Mouse (Mus musculus) neural tube, embryonic 15.5 days (tissue): ENCODE data around the gene Lonrf3. TPM values are rescaled to one million over a fixed set of nuclear protein-coding genes. Genes with fewer than 3 reads are reported as not detected.

Experiments used
- ATAC-seq: fragments of 200-750 bp; cut with Nextera tagmentation; 2 replicates; pipeline ENCODE4 v1.8.0; 2017; ENCODE audit warnings: mild to moderate bottlenecking, moderate TSS enrichment, moderate library complexity; ENCODE audit not compliant: low FRiP score
- H3K27ac ChIP-seq: fragments of 300-500 bp; sonication (generic); replicated peaks from 2 replicates; pipeline ENCODE4 v1.5.1; 2015; ENCODE audit warnings: mild to moderate bottlenecking, inconsistent platforms
- H3K27me3 ChIP-seq: fragments of 300-500 bp; sonication (generic); replicated peaks from 2 replicates; pipeline ENCODE4 v1.6.1; 2015; ENCODE audit warnings: inconsistent platforms
- H3K36me3 ChIP-seq: fragments of 300-500 bp; sonication (generic); 2 replicates; pipeline ENCODE4 v1.6.1; 2015; ENCODE audit warnings: inconsistent platforms
- H3K4me1 ChIP-seq: fragments of 300-500 bp; sonication (generic); 2 replicates; pipeline ENCODE4 v1.6.1; 2015; ENCODE audit warnings: inconsistent platforms
- H3K4me2 ChIP-seq: fragments of 300-500 bp; sonication (generic); 2 replicates; pipeline ENCODE4 v1.6.1; 2015; ENCODE audit warnings: inconsistent platforms, mild to moderate bottlenecking, moderate library complexity
- H3K4me3 ChIP-seq: fragments of 300-500 bp; sonication (generic); replicated peaks from 2 replicates; pipeline ENCODE4 v1.5.1; 2015; ENCODE audit warnings: mild to moderate bottlenecking, inconsistent platforms
- H3K9ac ChIP-seq: fragments of 300-500 bp; sonication (generic); replicated peaks from 2 replicates; pipeline ENCODE4 v1.6.1; 2015; ENCODE audit warnings: mild to moderate bottlenecking, inconsistent platforms
- H3K9me3 ChIP-seq: fragments of 300-500 bp; sonication (generic); replicated peaks from 2 replicates; pipeline ENCODE4 v1.6.1; 2016; ENCODE audit warnings: inconsistent platforms
- WGBS: fragments of 180-500 bp; shearing (Covaris S2); methylation state at CpG from one replicate; pipeline ENCODE4 v1.1.7; 2015; ENCODE audit warnings: mixed read lengths; 5-methylcytosine and 5-hydroxymethylcytosine counted together
- polyA plus RNA-seq: library from polyadenylated mRNA; unstranded; fragments of >200 nt; fragmentation: Nextera tagmentation; extraction: Ambion mirVana; gene quantifications from 2 replicates; pipeline ENCODE4 v1.2.1, GENCODE M21; 2015

Gene Lonrf3
- polyA plus RNA-seq = 0.23 and 0.29 TPM in 2 replicates

DNA sequence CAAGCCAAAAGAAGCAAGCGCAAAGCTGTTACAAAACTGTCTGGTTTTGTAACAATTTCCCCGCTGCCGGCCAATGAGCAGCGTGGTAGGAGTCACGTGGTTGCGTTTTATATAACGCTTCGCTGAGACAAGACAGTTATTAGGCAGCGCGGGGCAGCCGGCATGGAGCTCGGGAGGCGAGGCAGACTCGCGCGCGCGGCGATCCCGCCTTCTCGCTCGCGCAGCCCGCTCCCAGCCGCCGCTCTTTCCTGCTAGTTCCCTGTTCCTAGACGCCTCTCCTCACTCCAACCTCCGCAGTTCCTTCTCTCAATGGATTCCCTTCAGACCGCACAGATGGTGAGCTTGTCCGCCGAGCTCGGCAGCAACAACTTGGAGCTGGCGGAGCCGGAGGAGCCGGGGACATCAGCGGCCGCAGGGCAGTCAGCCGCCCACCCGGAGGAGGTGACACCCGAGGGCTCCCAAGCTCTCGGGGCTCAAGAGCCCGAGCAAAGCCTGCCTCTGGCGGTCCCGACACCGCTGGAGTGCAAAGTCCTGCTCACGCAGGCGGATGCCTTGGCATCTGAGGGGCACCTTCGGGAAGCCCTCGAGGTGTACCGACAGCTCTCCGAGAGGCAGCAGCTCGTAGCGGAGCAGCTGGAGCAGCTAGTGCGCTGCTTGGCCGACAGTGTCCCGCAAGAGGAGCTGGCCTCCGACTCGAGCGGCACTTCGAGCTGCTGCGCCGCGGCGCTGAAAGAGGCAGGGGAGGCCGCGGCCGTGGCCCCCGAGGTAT, at the start of gene Lonrf3:
Gene Lonrf3, plus strand, starts transcription at position 83 of the 769 bp plus-strand sequence.
- peak within 1 kb of the TSS; percentile 45 for H3K4me3 ChIP-seq
- WGBS = 26% methylated on average over 64 of the region's 68 CpGs
- H3K9ac ChIP-seq = 0 out of 2 replicates have a peak within 1 kb of the TSS, but pooled peaks have one; percentile 5
- H3K9me3 ChIP-seq = no peaks in the 10 kb centered on the region
- H3K27ac ChIP-seq = no peak within 1 kb of the TSS
- peak; percentile 89 for ATAC-seq
- H3K27me3 ChIP-seq = peaks cover 3% of the 10 kb centered on the region; the same call in 1 of the 2 replicates
- peak within 1 kb of the TSS; percentile 88 for H3K4me2 ChIP-seq
- peaks cover 11% of the 10 kb centered on the region for H3K4me1 ChIP-seq
- no peaks in the 10 kb centered on the region for H3K36me3 ChIP-seq

DNA sequence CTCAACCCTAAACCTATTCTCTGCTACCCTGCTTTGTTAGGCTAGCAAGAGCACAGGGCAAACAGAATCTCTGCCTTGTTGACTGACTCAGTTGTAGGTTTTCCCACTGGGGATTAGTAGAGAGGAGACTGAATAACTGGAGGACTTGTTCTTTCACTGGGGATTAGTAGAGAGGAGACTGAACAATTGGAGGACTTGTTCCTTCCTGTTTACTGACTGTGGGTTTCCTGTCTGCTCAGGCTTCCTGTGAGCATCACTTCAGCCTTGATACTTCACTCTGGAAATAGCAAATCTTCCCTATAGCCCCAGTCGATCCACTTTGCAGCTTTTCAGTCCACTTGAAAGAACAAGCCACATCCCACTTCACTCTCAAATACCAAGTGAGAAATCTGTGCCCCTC, 49.4 kb upstream of the Lonrf3 start:
- H3K4me2 ChIP-seq = no peak overlapping the region
- 62% methylated on average over 1 of the region's 1 CpGs for WGBS
- no peaks in the 10 kb centered on the region for H3K36me3 ChIP-seq
- ATAC-seq = no peak
- no peaks in the 10 kb centered on the region for H3K27me3 ChIP-seq
- no peaks in the 10 kb centered on the region for H3K9me3 ChIP-seq
- H3K4me1 ChIP-seq = no peaks in the 10 kb centered on the region
- no peak overlapping the region for H3K9ac ChIP-seq
- no peak overlapping the region for H3K27ac ChIP-seq
- no peak overlapping the region for H3K4me3 ChIP-seq

DNA sequence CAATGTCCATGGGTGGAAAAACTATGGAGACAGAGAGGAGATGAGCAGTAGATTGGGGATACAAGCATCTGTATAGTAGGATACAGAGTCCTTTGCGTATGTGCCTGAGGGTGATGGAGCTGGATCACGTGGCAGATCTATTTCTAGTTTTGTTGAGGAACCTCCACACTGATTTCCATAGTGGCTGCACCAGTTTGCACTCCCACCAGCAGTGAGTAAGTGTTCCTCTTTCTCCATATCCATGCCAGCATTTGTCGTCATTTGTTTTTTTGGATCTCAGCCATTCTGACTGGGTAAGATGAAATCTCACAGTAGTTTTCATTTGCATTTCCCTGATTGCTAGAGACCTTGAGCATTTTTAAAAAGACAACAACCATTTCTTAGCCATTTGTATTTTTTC, 16.7 kb upstream of the Lonrf3 start:
- Histone ChIP-seq H3K4me2 (no peak overlapping the region), H3K27me3 (no peaks in the 10 kb centered on the region), H3K9me3 (no peaks in the 10 kb centered on the region), H3K36me3 (no peaks in the 10 kb centered on the region), H3K4me3 (no peak overlapping the region), H3K27ac (no peak overlapping the region), H3K4me1 (no peaks in the 10 kb centered on the region), H3K9ac (no peak overlapping the region)
- WGBS = 77% methylated on average over 3 of the region's 3 CpGs
- ATAC-seq = no peak

DNA sequence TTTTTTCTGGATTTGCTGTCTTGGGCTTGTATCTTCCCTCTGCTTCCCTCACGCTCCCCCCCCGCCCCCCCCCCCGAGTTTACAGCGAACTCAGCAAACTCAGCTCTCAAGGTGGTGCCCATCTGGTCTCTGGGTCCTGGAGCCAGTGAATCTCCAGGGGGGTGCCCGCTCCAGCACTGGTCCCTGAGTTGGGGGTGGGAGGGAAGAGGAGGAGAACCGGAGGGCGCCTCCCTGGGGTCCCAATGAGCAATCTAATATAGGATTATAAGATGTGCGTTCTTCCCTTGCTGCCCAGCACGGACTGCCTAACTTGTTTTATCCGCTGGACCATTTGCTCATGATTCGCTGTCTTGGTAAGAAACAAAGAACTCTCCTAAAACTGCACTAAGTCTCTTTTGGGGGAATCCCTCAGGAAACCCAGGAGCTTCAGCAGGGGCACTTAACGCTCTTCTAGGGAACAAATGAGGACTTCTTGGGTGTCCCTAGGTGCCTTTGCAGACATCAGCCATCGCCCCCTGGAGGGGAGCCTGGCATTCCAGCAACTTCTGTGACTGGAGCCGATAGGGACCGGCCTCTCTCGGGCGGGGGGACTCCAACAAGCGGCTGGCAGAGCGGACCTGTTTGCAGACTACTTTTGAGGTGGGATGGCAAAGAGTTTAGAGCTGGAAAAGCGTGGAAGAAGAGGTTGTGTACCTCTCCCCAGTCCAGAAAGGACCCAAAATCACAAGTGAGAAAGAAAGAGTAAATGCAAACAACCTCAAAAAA, 480 bp upstream of the Lonrf3 start:
- H3K9me3 ChIP-seq = no peaks in the 10 kb centered on the region
- peak overlapping the region; percentile 45 for H3K4me3 ChIP-seq
- peaks cover 3% of the 10 kb centered on the region; the same call in 1 of the 2 replicates for H3K27me3 ChIP-seq
- peak overlapping the region; percentile 88 for H3K4me2 ChIP-seq
- H3K4me1 ChIP-seq = peaks cover 11% of the 10 kb centered on the region
- WGBS = 11% methylated on average over 15 of the region's 20 CpGs
- H3K27ac ChIP-seq = no peak overlapping the region
- no peak overlapping the region for H3K9ac ChIP-seq
- no peak for ATAC-seq
- no peaks in the 10 kb centered on the region for H3K36me3 ChIP-seq

DNA sequence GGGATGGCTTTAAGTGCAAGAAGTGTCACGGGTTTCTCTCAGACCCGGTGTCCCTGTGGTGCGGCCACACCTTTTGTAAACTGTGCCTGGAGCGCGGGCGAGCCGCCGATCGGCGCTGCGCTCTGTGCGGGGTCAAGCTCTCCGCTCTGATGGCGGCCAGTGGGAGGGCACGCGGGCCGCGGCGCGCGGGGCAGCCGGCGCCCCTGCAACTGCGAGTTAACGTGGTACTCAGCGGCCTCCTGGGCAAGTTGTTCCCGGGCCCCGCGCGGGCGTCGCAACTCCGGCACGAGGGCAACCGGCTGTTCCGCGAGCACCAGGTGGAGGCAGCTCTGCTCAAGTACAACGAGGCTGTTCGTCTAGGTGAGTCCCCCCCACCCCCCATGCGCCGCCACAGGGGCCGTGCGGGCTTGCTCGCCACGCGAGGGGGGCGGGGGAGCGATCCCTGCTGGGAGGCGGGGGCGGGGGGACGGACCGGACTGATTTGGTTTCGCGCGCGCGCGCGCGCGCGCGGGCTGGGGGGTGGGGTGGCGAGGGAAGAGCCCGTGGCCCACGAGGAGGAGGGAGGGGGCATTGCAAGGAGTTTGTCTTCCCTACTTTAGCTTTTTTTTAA, 992 bp downstream of the Lonrf3 start:
- Histone ChIP-seq H3K27ac (no peak overlapping the region), H3K9ac (0 out of 2 replicates have a peak overlapping the region, but pooled peaks have one; percentile 5), H3K27me3 (peaks cover 3% of the 10 kb centered on the region; the same call in 1 of the 2 replicates), H3K4me1 (peaks cover 11% of the 10 kb centered on the region), H3K4me3 (peak overlapping the region; percentile 45), H3K4me2 (peak overlapping the region; percentile 88), H3K9me3 (no peaks in the 10 kb centered on the region), H3K36me3 (no peaks in the 10 kb centered on the region)
- ATAC-seq = peak; percentile 40; the same call in 1 of the 2 replicates
- WGBS = 25% methylated on average over 48 of the region's 66 CpGs

DNA sequence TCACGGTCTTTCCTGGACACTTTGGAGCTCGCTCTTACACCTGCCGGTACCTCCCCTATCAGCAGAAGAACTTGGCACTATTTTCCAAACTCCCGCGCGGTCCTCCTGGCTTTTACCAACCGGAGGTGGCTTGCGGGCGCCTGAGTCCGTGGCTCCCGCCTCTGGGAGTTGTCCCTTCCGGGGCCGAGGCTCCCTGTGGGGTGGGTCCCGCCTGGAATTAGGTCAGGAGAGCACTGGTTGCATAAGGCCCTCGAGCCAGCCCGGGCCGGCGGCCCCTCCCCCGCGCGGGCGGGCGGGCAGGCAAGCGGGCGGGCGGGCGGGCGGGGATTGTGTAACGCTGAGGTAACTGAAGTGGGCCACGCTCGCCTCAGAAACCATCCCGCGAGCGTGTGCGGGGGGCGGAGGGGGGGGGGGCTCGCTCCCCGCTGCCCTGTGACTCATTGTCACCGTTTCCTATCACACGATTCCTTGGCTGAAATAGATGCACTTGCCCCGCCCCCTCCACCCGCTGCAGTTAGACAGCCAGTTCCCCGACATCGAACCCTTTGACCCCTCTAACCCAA, 1.8 kb downstream of the Lonrf3 start:
- H3K9me3 ChIP-seq = no peaks in the 10 kb centered on the region
- WGBS = 11% methylated on average over 33 of the region's 44 CpGs
- no peaks in the 10 kb centered on the region for H3K36me3 ChIP-seq
- H3K4me1 ChIP-seq = peaks cover 11% of the 10 kb centered on the region
- H3K9ac ChIP-seq = no peak overlapping the region
- peaks cover 3% of the 10 kb centered on the region; the same call in 1 of the 2 replicates for H3K27me3 ChIP-seq
- 0 out of 2 replicates have a peak, but pooled peaks have one; percentile 7 for ATAC-seq
- H3K4me2 ChIP-seq = peak overlapping the region; percentile 88
- peak overlapping the region; percentile 45 for H3K4me3 ChIP-seq
- no peak overlapping the region for H3K27ac ChIP-seq

DNA sequence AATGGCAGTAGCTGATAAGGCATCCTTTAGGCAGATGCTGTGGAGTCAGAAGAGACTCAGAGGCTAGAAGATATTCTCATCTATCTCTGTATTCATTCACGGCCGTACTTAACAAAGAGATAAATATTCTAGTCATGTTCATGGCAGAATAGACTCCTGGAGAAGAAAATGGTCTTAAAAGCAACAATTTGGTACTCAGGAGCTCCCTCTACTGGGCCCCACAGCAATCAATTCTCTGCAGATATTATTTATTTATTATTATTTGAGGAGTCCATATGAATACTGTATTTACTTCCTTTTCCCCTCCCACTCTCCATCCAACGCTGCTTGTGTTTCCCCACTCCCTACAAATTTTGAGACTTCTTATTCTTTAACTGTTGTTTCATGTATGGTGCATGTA, 24.3 kb downstream of the Lonrf3 start:
- Histone ChIP-seq H3K36me3 (no peaks in the 10 kb centered on the region), H3K9me3 (no peaks in the 10 kb centered on the region), H3K4me1 (no peaks in the 10 kb centered on the region), H3K27me3 (no peaks in the 10 kb centered on the region), H3K4me3 (no peak overlapping the region), H3K9ac (no peak overlapping the region), H3K4me2 (no peak overlapping the region), H3K27ac (no peak overlapping the region)
- no peak for ATAC-seq
- 47% methylated on average over 3 of the region's 3 CpGs for WGBS

DNA sequence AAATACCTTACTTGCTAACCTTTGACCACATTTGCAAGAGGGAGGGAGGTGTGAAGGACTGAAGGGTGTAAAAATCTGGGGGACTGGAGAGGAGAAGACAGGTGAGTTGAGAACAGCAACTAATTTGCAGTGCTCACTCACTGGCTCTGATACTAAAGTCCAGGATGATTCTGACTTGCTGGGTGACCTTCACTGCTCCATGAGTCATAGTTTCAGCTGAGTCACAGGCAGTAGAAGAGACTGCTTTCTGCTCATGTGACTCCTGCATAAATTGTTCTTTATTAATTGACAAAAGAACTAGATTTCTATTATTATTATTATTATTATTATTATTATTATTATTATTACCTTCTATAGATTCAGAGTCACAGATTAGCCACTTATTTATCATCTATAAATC, 57.2 kb downstream of the Lonrf3 start:
- no peak overlapping the region for H3K4me3 ChIP-seq
- no peaks in the 10 kb centered on the region for H3K36me3 ChIP-seq
- no peak for ATAC-seq
- no peak overlapping the region for H3K4me2 ChIP-seq
- no peak overlapping the region for H3K27ac ChIP-seq
- no peak overlapping the region for H3K9ac ChIP-seq
- H3K4me1 ChIP-seq = no peaks in the 10 kb centered on the region
- H3K27me3 ChIP-seq = no peaks in the 10 kb centered on the region
- H3K9me3 ChIP-seq = no peaks in the 10 kb centered on the region

DNA sequence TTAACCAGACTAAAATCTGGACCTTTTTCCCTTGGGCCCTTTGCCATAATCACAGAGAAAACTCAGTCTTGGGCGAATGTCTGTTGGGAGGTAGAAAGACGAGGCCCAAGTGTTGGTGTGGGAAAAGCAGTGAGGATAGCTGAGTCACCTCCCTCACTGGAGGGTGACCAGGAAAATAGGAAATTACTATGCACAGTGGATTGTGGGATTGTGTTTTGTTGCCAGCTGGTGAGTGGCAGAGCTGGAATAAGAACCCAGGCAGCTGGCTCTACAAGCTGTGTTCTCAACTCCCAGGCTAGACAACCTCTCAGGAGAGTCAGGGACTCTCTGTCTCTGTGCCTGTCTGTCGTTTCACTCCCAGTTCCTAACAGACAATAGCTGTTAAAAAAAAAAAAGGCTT, 61.8 kb downstream of the Lonrf3 start:
- no peak overlapping the region for H3K4me3 ChIP-seq
- no peak overlapping the region for H3K27ac ChIP-seq
- H3K27me3 ChIP-seq = no peaks in the 10 kb centered on the region
- no peak overlapping the region for H3K9ac ChIP-seq
- no peaks in the 10 kb centered on the region for H3K36me3 ChIP-seq
- no peaks in the 10 kb centered on the region for H3K9me3 ChIP-seq
- H3K4me2 ChIP-seq = no peak overlapping the region
- H3K4me1 ChIP-seq = no peaks in the 10 kb centered on the region
- 51% methylated on average over 3 of the region's 3 CpGs for WGBS
- ATAC-seq = no peak

DNA sequence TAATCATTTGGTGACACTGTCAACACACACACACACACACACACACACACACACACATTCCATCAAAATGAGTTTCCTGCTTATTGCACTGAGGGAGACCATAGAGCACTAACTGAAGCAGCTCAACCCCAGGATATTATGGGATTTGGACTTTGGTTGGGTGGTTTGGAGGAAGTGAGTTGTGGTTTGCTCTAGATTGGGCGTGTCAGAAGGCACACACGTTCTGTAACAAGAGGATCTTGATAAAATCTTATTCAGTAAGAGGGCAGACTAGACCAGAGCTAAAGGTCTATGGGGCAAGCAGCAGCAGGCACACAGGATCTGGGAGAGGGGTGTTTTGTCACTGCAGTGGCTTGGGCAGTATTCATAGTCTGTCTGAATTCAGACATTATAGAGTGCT, 62.4 kb downstream of the Lonrf3 start:
- Histone ChIP-seq H3K36me3 (no peaks in the 10 kb centered on the region), H3K27me3 (no peaks in the 10 kb centered on the region), H3K9ac (no peak overlapping the region), H3K4me1 (no peaks in the 10 kb centered on the region), H3K4me3 (no peak overlapping the region), H3K4me2 (no peak overlapping the region), H3K9me3 (no peaks in the 10 kb centered on the region), H3K27ac (no peak overlapping the region)
- WGBS = 64% methylated on average over 2 of the region's 2 CpGs
- no peak for ATAC-seq

DNA sequence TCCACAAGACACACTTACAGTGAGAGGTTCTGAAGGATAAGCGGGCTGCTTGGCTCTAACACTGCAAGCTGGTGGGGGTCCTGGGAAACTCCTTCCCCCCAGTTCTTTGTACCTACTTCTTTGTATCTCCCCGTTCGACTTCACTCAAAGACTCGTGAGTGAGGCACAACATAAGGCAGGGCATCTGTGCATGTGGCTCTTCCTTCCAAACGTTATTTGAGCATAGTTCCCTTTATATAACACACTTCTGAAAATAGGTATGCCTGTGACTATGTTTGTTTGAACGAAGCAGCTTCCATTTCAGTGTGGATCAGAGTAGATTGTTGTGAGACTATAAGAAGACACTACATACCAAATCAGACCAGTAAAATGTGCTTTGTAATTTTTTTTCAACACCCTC, 64.5 kb downstream of the Lonrf3 start:
- Histone ChIP-seq H3K36me3 (no peaks in the 10 kb centered on the region), H3K4me1 (no peaks in the 10 kb centered on the region), H3K9me3 (no peaks in the 10 kb centered on the region), H3K9ac (no peak overlapping the region), H3K4me2 (no peak overlapping the region), H3K27me3 (no peaks in the 10 kb centered on the region), H3K4me3 (no peak overlapping the region), H3K27ac (no peak overlapping the region)
- ATAC-seq = no peak
- WGBS = 70% methylated on average over 6 of the region's 6 CpGs
